Mouse (Mus musculus) thymus, postnatal 10 days (tissue): ENCODE results near the gene 6330403K07Rik.
A peak's percentile ranks its signal among the peaks of the same experiment; 100 is the strongest.

Source experiments
- DNase-seq, 2 experiments: peaks; one replicate each; pipeline ENCODE4 v3.0.0; 2021; ENCODE audit warnings: low spot score in 2 of 2

6330403K07Rik gene

GRCm38 (mm10) chr11:71033163-71033761, at the start of gene 6330403K07Rik:
TSS of gene 6330403K07Rik (minus strand) at chr11:71033513.
- peak in 1 of 2 experiments; percentile 4 for DNase-seq

GRCm38 (mm10) chr11:71076342-71076741, 43.0 kb upstream of the 6330403K07Rik start:
- no peak for DNase-seq

GRCm38 (mm10) chr11:71052554-71052953, 19.2 kb upstream of the 6330403K07Rik start:
- DNase-seq = no peak

GRCm38 (mm10) chr11:71039526-71040298, 6.4 kb upstream of the 6330403K07Rik start:
- DNase-seq = no peak

- peak in 1 of 2 experiments; percentile 4 for DNase-seq
These were observed 686 bp downstream of the 6330403K07Rik start for GRCm38 (mm10) chr11:71032491-71033162.

- no peak for DNase-seq
These were observed 1.2 kb downstream of the 6330403K07Rik start for GRCm38 (mm10) chr11:71032070-71032469.

- DNase-seq = no peak
These were observed 3.8 kb downstream of the 6330403K07Rik start for GRCm38 (mm10) chr11:71029403-71030118.

- no peak for DNase-seq
These were observed 5.0 kb downstream of the 6330403K07Rik start for GRCm38 (mm10) chr11:71028280-71028679.

- peak; percentile 95 to 99 for DNase-seq
These were observed 13.9 kb downstream of the 6330403K07Rik start, which contains the start of the genes Mis12 and Derl2 for GRCm38 (mm10) chr11:71019201-71020068. TSS of gene Mis12 (plus strand) at chr11:71019611. TSS of gene Derl2 (minus strand) at chr11:71019841.

- no peak for DNase-seq
These were observed 14.7 kb downstream of the 6330403K07Rik start for GRCm38 (mm10) chr11:71018416-71019200.

GRCm38 (mm10) chr11:71017051-71017450, 16.3 kb downstream of the 6330403K07Rik start:
- DNase-seq = no peak

GRCm38 (mm10) chr11:71012743-71013142, 20.6 kb downstream of the 6330403K07Rik start:
- DNase-seq = no peak

GRCm38 (mm10) chr11:71008321-71008720, 25.0 kb downstream of the 6330403K07Rik start:
- no peak for DNase-seq

GRCm38 (mm10) chr11:71007831-71008230, 25.5 kb downstream of the 6330403K07Rik start:
- no peak for DNase-seq

- no peak for DNase-seq
These were observed 26.3 kb downstream of the 6330403K07Rik start for GRCm38 (mm10) chr11:71007026-71007425.

- no peak for DNase-seq
These were observed 28.3 kb downstream of the 6330403K07Rik start for GRCm38 (mm10) chr11:71005046-71005445.

- DNase-seq = peak; percentile 88 to 91
These were observed 29.0 kb downstream of the 6330403K07Rik start, which contains the start of gene Dhx33 for GRCm38 (mm10) chr11:71004316-71004773. TSS of gene Dhx33 (minus strand) at chr11:71004437.

GRCm38 (mm10) chr11:71003611-71004315, 29.6 kb downstream of the 6330403K07Rik start:
- DNase-seq = no peak

GRCm38 (mm10) chr11:71001167-71001566, 32.1 kb downstream of the 6330403K07Rik start:
- no peak for DNase-seq
